Mouse (Mus musculus) stomach, embryonic 14.5 days (tissue): ENCODE data around the gene Lemd2. TPM values are rescaled to one million over a fixed set of nuclear protein-coding genes. Genes with fewer than 3 reads are reported as not detected.

Experiments
- ATAC-seq: fragments of 200-750 bp; cut with Nextera tagmentation; 2 replicates; pipeline ENCODE4 v1.8.0; 2017; ENCODE audit warnings: low read depth, moderate TSS enrichment; ENCODE audit not compliant: insufficient number of reproducible peaks, insufficient read depth, low FRiP score
- H3K27ac ChIP-seq: fragments of 300-500 bp; sonication (generic); 2 replicates; pipeline ENCODE4 v1.5.1; 2014; ENCODE audit warnings: mild to moderate bottlenecking, low read length, moderate library complexity, mixed read lengths
- H3K27me3 ChIP-seq: fragments of 300-500 bp; sonication (generic); 2 replicates; pipeline ENCODE4 v1.6.1; 2014; ENCODE audit warnings: low read length, control low read depth, mixed read lengths; ENCODE audit not compliant: control insufficient read depth, insufficient read depth
- H3K36me3 ChIP-seq: fragments of 300-500 bp; sonication (generic); 2 replicates; pipeline ENCODE4 v1.6.1; 2014; ENCODE audit warnings: mild to moderate bottlenecking, control low read depth, low read length, moderate library complexity, mixed read lengths; ENCODE audit not compliant: control insufficient read depth, insufficient read depth
- H3K4me1 ChIP-seq: fragments of 300-500 bp; sonication (generic); 2 replicates; pipeline ENCODE4 v1.6.1; 2014; ENCODE audit warnings: low read length, control low read depth, mixed read lengths; ENCODE audit not compliant: control insufficient read depth, insufficient read depth
- H3K4me2 ChIP-seq: fragments of 300-500 bp; sonication (generic); replicated peaks from 2 replicates; pipeline ENCODE4 v1.6.1; 2014; ENCODE audit warnings: low read depth, low read length, control low read depth
- H3K4me3 ChIP-seq: fragments of 300-500 bp; sonication (generic); 2 replicates; pipeline ENCODE4 v1.5.1; 2014; ENCODE audit warnings: low read depth, low read length, control low read depth
- H3K9ac ChIP-seq: fragments of 300-500 bp; sonication (generic); replicated peaks from 2 replicates; pipeline ENCODE4 v1.6.1; 2014; ENCODE audit warnings: low read depth, mild to moderate bottlenecking, control low read depth, low read length, moderate library complexity, mixed read lengths
- H3K9me3 ChIP-seq: fragments of 300-500 bp; sonication (generic); 2 replicates; pipeline ENCODE4 v1.6.1; 2016; ENCODE audit warnings: low read depth, low read length, control low read depth; ENCODE audit not compliant: control insufficient read depth
- WGBS: fragments of 180-500 bp; shearing (Covaris S2); extraction: QIAGEN DNeasy Blood & Tissue Kit; methylation state at CpG from one replicate; pipeline ENCODE4 v1.1.7; 2014; 5-methylcytosine and 5-hydroxymethylcytosine counted together
- polyA plus RNA-seq: library from polyadenylated mRNA; unstranded; fragments of >200 nt; fragmentation: Nextera tagmentation; extraction: Ambion mirVana; gene quantifications from 2 replicates; pipeline ENCODE4 v1.2.1, GENCODE M21; 2014

Lemd2 gene
- polyA plus RNA-seq, 1 experiment from 2014 or later: 11.3 TPM

DNA sequence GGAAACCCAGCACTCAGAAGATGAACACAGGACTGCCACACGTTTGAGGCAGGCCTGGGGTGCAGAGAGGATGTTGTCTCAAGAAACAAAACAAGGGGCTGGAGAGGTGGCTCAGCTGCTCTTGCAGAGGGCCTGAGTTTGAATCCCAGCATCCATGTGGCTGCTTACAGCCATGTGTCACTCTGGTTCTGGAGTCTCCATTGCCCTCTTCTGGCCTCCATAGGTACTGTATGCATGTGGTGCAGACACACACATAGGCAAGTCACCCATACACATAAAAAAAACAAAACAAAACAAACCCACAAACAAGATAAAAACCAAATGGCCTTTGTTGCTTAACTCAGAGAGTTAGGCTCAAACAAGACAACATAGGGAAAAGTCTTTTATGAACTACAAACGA is 2.3 kb downstream of the Lemd2 start:
- Histone ChIP-seq H3K4me2 (no peak overlapping the region), H3K9me3 (no peaks in the 10 kb centered on the region), H3K36me3 (peaks cover 34% of the 10 kb centered on the region), H3K4me3 (no peak overlapping the region), H3K4me1 (peaks cover 10% of the 10 kb centered on the region; the same call in 1 of the 2 replicates), H3K27ac (no peak overlapping the region), H3K27me3 (no peaks in the 10 kb centered on the region), H3K9ac (no peak overlapping the region)
- WGBS: 84% methylated on average over 2 of the region's 2 CpGs
- ATAC-seq: no peak

DNA sequence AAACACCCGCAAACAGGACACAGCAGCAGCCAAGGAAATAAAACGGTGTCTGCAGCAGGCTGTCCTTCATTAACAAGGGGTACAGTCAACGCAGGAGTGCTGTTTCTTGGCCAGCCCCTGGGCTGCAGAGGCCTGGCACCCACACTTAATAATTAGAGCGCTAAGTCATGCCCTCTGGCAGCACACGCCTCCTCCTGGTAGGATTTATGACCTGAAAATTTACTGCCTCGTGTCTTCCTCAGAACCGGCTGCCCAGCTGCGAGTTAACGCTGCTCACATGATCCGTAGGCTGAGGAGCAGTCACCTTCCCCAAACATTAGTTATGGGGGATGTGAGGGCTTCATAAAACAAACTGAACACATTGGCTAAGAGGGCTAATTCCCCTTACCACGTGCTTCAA is 3.5 kb downstream of the Lemd2 start:
- H3K27me3 ChIP-seq: no peaks in the 10 kb centered on the region
- no peak overlapping the region for H3K9ac ChIP-seq
- H3K27ac ChIP-seq: no peak overlapping the region
- ATAC-seq: no peak
- WGBS: 62% methylated on average over 11 of the region's 11 CpGs
- H3K9me3 ChIP-seq: no peaks in the 10 kb centered on the region
- H3K36me3 ChIP-seq: peaks cover 39% of the 10 kb centered on the region
- H3K4me1 ChIP-seq: peaks cover 9% of the 10 kb centered on the region; the same call in 1 of the 2 replicates
- no peak overlapping the region for H3K4me3 ChIP-seq
- no peak overlapping the region for H3K4me2 ChIP-seq

DNA sequence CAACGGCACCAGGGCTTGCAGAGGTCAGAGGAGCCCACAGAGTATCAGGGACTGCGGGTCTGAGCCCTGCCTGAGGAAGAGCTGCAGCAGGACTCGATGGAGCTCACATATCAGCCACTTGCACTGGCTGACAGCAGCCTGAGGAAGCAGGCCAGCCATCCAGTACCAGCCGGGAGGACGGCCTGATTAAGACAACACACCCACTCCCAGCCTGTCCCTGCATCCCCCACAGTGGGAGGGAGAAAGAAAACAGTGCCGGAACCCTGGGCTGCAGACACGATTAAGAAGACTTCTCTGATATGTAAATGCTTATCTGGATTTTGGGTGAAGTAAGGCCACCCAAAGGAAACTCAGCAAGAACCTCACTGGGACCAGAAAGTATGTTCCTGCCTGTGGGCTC is 4.4 kb downstream of the Lemd2 start:
- 76% methylated on average over 7 of the region's 7 CpGs for WGBS
- Histone ChIP-seq H3K4me2 (no peak overlapping the region), H3K9me3 (no peaks in the 10 kb centered on the region), H3K9ac (no peak overlapping the region), H3K4me1 (peaks cover 9% of the 10 kb centered on the region; the same call in 1 of the 2 replicates), H3K27ac (no peak overlapping the region), H3K36me3 (peaks cover 47% of the 10 kb centered on the region), H3K4me3 (no peak overlapping the region), H3K27me3 (no peaks in the 10 kb centered on the region)
- no peak for ATAC-seq

DNA sequence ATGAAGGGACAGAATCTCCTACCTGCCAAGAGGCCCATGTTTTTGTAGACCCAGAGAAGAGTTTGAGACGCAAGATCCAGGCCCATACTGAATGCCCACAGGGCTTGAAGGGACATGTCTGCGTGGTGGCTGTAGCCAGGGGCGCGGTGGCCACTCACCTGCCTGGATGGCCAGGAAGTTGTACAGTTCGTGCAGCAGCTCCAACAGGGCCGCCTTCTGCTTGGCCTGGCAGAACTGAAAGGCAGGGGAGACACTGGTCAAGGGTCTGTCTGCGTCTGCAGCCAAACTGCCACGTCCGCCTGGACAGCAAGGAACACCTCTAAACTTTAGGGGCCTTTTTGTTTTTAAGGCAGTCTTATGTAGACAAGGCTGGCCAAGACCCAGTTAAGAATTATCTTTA is 5.1 kb downstream of the Lemd2 start:
- Histone ChIP-seq H3K27ac (no peak overlapping the region), H3K4me1 (peaks cover 9% of the 10 kb centered on the region; the same call in 1 of the 2 replicates), H3K9me3 (no peaks in the 10 kb centered on the region), H3K9ac (no peak overlapping the region), H3K4me2 (no peak overlapping the region), H3K36me3 (peaks cover 52% of the 10 kb centered on the region), H3K4me3 (no peak overlapping the region), H3K27me3 (no peaks in the 10 kb centered on the region)
- no peak for ATAC-seq
- 96% methylated on average over 9 of the region's 9 CpGs for WGBS

DNA sequence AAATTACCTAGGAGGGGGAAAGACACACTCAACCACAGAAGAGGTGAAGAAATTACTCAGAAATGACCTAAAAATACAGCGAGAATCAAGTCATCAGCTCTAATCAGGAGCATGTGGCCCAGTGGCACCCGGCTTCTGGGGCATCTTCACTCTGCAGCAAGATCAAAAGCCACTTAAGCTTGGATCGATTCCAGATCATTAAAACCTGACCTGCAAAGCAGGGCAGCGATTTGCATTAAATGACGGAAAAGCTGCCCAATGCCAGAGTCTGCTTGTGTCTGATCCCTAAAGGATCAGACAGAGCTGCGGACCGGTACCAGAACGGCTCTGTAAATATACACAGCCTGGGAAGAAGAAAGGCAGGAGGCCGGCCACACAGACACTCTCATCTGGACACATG is 8.1 kb downstream of the Lemd2 start:
- H3K27me3 ChIP-seq: no peaks in the 10 kb centered on the region
- WGBS: 70% methylated on average over 9 of the region's 9 CpGs
- H3K27ac ChIP-seq: no peak overlapping the region
- no peaks in the 10 kb centered on the region for H3K4me1 ChIP-seq
- H3K4me2 ChIP-seq: no peak overlapping the region
- no peaks in the 10 kb centered on the region for H3K9me3 ChIP-seq
- no peak for ATAC-seq
- H3K4me3 ChIP-seq: no peak overlapping the region
- no peak overlapping the region for H3K9ac ChIP-seq
- H3K36me3 ChIP-seq: peaks cover 71% of the 10 kb centered on the region

DNA sequence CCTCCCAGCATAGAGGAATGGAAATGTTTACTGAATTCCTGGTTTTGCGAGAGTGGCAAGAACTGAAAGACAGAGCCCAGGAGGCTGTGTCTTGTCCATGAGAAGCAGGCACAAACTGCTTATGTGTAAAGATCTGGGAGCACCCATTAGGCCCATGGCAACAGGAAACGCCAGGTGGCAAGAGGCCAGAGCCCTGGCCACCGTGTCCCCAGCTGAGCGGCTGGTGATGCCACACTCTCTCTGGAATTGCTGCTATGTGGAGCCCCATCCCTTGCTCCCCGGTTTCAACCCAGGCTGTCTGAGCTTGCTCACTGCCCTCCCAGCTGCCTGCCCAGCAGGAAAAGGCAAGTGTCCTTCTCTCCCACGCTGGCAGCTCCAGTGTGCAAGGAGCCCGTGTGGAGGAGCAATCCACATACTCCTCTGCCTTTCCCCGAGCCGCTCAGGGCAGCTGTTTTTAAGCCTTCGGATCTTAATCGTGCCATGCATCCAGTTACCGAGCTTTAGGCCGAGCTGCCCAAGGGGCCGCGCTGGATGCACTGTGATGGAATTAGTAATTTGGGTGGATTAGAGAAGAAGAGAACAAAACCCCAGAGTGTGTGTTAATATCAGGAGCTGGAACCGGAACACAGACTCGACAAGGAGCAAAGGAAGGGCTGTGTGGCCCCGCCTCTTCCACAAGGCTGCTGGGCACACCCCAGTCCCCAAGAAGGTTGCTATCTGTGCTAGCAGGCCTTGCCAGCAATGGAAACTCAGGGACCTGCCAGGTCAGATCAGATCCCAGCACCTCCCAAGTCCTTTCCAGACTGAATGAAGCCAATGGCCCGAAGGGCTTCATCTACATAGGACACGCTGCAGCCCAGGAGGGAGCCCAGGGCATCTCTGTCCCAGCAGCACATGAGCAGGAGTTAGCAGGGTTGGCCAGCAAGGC is 9.7 kb downstream of the Lemd2 start:
- WGBS: 75% methylated on average over 20 of the region's 20 CpGs
- Histone ChIP-seq H3K9ac (no peak overlapping the region), H3K9me3 (no peaks in the 10 kb centered on the region), H3K4me2 (no peak overlapping the region), H3K27ac (no peak overlapping the region), H3K4me3 (no peak overlapping the region), H3K36me3 (peaks cover 69% of the 10 kb centered on the region), H3K27me3 (no peaks in the 10 kb centered on the region), H3K4me1 (no peaks in the 10 kb centered on the region)
- no peak for ATAC-seq

DNA sequence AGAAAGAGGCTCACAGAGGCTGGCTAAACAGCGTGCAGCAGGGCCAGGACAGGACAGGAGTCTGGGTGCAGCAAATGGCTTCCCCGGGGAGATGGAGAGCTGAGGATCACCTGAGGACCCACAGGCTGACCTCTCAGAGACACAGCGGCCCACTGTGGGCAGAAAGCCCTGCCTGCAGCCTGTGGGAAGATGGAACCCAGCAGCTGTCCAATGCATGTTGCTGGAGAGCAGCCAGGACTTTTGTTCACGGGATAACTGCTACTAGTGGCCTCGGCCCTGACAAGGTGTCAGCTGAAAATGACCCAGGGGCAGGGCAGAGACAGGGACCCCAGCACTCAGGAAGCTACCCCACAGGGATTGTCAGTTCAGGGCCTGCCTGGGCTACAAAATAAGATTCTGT is 12.5 kb downstream of the Lemd2 start:
- Histone ChIP-seq H3K27me3 (no peaks in the 10 kb centered on the region), H3K4me2 (no peak overlapping the region), H3K27ac (no peak overlapping the region), H3K9me3 (no peaks in the 10 kb centered on the region), H3K9ac (no peak overlapping the region), H3K4me1 (no peaks in the 10 kb centered on the region), H3K36me3 (peaks cover 58% of the 10 kb centered on the region), H3K4me3 (no peak overlapping the region)
- WGBS: 72% methylated on average over 5 of the region's 5 CpGs
- ATAC-seq: no peak

DNA sequence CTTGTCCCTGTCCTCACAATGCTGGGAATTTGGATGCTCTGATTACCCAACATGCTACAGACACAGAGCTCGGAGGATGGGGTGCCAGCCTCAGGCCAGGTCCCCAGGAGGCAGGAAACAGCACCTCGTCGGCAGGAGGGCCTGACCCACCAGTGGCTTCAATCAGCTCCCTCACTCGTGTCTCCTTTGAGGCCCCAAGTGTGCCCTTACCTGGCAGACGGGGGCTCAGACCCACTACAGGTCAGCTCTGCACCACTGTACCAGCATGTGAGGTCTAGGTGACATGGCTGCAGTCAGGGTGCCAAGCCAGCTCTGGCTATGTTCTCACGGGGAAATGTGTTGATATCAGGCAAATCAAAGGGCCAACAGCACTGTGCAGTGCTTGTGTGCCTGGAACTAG is 13.1 kb downstream of the Lemd2 start:
- Histone ChIP-seq H3K4me3 (no peak overlapping the region), H3K4me1 (no peaks in the 10 kb centered on the region), H3K4me2 (no peak overlapping the region), H3K36me3 (peaks cover 57% of the 10 kb centered on the region), H3K9ac (no peak overlapping the region), H3K27me3 (no peaks in the 10 kb centered on the region), H3K9me3 (no peaks in the 10 kb centered on the region), H3K27ac (no peak overlapping the region)
- ATAC-seq: no peak
- 82% methylated on average over 6 of the region's 6 CpGs for WGBS
